Mouse (Mus musculus): ENCODE data around the gene Oscar. TPM values are rescaled to one million over a fixed set of nuclear protein-coding genes. Genes with fewer than 3 reads are reported as not detected.

The Oscar gene
- 0.18 and 0.38 TPM in 2 replicates for polyA plus RNA-seq (2016; fragmentation: Nextera tagmentation; extraction: Ambion mirVana)

DNA sequence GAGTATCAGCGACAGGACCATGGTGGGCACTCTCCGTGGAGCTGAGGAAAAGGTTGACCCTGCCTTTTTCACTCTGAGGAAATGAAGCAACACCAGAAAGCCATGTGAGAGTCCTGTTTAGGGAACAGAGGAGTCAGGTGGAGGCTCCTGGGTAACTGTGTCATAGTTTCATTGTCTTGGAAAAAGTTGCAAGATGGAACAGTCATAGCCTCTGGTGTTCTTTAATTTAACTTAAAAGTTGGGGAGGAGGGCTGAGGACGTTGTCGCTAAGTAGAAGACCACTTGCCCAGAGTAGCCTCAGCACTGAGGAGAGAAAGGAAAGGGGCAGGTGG lies at the start of gene Oscar:
Gene Oscar (minus strand): TSS at position 101 of the 332 bp plus-strand sequence.
- no peak within 1 kb of the TSS for H3K9ac ChIP-seq
- ATAC-seq (ENCODE audit: low FRiP score) = no peak
- H3K4me3 ChIP-seq (replicated peaks) = peak within 1 kb of the TSS; percentile 79
- WGBS = 84% methylated on average over 4 of the region's 4 CpGs
- peaks cover 11% of the 10 kb centered on the region for H3K4me1 ChIP-seq
- H3K4me2 ChIP-seq = peak within 1 kb of the TSS; percentile 76; the same call in 1 of the 2 replicates
- H3K27ac ChIP-seq = no peak within 1 kb of the TSS
- peaks cover 19% of the 10 kb centered on the region for H3K36me3 ChIP-seq (replicated peaks)
- no peaks in the 10 kb centered on the region for H3K9me3 ChIP-seq
- H3K27me3 ChIP-seq = no peaks in the 10 kb centered on the region; the same call in 1 of the 2 replicates

DNA sequence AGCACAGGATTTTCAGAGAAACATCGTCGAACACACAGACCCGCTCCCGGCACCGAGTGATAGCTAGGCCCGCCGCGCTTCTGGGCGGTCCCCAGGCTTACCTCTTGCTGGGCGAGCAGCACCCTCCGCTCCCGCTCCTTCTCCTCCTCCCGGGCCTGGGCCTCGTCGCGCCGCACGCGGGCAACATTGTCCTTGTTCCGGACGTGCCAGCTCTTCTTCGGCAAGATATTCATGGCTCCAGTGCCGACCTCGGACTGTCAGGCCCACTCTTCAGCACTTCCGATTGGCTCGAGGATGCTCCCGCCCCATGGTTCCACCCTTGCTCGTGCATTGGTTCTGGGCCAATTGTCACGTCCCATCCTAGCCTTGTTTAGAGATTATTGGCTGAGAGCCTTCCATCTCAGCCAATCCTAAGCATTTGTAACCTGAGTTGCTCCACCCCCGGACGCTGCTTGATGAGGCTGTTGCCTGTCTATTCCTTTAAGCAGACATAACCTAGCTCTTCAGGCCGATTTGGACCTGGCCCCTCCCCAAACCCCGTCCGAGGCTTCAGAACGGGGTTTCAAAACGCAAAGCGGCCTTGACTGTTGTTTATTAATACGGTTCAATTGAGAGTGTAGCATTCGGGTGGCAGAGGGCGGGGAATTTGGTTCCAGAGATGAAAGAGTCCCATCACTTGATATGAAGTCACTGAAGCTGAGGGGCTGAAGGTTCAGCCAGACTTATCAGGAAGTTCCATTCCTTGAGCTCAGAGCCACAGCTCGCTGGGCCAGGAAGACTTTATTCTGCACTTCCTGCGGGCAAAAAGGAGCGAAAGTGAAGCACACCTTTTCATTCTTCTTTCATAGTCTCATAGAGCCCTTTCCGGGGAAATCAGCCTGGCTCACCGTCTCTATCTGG lies 49.5 kb upstream of the Oscar start, which contains the start of gene Leng1:
Gene Leng1 (minus strand): TSS at position 626 of the 900 bp plus-strand sequence.
- H3K27me3 ChIP-seq = no peaks in the 10 kb centered on the region
- H3K9me3 ChIP-seq = no peaks in the 10 kb centered on the region
- peak within 1 kb of the TSS; percentile 79 for H3K4me2 ChIP-seq
- H3K4me3 ChIP-seq (replicated peaks) = peak within 1 kb of the TSS; percentile 62
- peak within 1 kb of the TSS; percentile 72 for H3K9ac ChIP-seq
- peaks cover 31% of the 10 kb centered on the region for H3K36me3 ChIP-seq (replicated peaks)
- peaks cover 20% of the 10 kb centered on the region for H3K4me1 ChIP-seq
- peak; percentile 99 for ATAC-seq (ENCODE audit: low FRiP score)
- 5% methylated on average over 43 of the region's 45 CpGs for whole genome bisulfite sequencing
- peak within 1 kb of the TSS; percentile 78 for H3K27ac ChIP-seq

DNA sequence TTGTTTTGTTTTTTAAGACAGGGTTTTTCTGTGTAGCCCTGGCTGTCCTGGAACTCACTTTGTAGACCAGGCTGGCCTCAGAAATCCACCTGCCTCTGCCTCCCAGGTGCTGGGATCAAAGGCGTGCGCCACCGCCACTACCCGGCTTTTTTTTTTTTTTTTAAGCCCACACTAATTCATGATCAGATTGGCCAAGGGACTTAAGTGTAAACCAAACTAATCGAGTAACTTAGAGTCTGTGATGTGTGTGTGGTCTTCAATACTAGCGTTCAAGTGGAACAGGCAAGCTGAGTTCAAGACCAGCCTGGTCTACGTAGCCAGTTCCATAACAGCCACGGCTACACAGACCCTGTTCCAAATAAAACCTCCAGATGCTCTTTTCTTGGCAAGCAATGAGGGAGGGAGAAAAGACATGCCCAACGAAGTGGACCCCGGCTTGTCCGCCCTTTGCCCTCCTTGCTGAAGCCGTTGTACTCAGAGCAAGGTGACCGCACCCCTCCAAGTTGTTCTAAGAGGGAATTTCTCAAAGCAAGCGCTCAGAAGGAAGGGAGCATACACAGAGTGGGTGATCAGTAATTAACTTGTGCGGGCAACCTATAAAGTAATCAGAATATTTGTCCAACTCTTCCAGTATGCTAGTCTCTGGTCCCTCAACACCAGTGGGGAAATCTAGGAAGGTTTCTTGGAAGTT lies 48.7 kb upstream of the Oscar start:
- Histone ChIP-seq H3K27ac (peak overlapping the region; percentile 78), H3K4me3 (replicated peaks) (peak overlapping the region; percentile 62), H3K4me2 (peak overlapping the region; percentile 79), H3K27me3 (no peaks in the 10 kb centered on the region), H3K9ac (peak overlapping the region; percentile 72), H3K4me1 (peaks cover 20% of the 10 kb centered on the region), H3K36me3 (replicated peaks) (peaks cover 39% of the 10 kb centered on the region), H3K9me3 (no peaks in the 10 kb centered on the region)
- WGBS = 35% methylated on average over 15 of the region's 15 CpGs
- peak; percentile 30; the same call in 1 of the 2 replicates for ATAC-seq (ENCODE audit: low FRiP score)

DNA sequence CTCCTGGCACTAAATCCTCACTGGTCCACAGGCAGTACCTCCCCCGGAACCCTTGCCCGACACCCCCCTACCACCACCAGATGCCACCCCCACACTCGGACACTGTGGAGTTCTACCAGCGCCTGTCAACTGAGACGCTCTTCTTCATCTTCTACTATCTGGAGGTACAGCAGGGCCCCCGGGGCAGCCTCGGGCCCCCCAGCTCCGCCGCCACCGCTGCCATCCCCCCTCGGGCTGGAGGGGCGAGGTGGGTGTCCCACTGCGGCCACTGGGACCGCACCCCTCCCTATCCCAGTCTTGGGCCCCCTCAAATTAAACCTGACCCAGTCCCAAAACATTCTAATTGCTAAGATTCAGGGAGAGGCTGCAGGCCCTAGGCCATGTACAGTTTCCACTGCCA lies 42.6 kb upstream of the Oscar start:
- H3K36me3 ChIP-seq (replicated peaks) = peaks cover 99% of the 10 kb centered on the region

GRCm38 (mm10) chr7:3656966-3657365 lies 41.0 kb upstream of the Oscar start:
- WGBS = 94% methylated on average over 4 of the region's 4 CpGs
- H3K27ac ChIP-seq = no peak overlapping the region
- H3K9me3 ChIP-seq = no peaks in the 10 kb centered on the region
- no peaks in the 10 kb centered on the region for H3K4me1 ChIP-seq
- H3K36me3 ChIP-seq (replicated peaks) = peaks cover 99% of the 10 kb centered on the region
- ATAC-seq (ENCODE audit: low FRiP score) = no peak
- no peak overlapping the region for H3K4me3 ChIP-seq (replicated peaks)
- H3K27me3 ChIP-seq = no peaks in the 10 kb centered on the region
- H3K9ac ChIP-seq = no peak overlapping the region
- H3K4me2 ChIP-seq = no peak overlapping the region

More for the DNA sequence above, 42.6 kb upstream of the Oscar start:
- H3K27me3 ChIP-seq = no peaks in the 10 kb centered on the region
- no peak for ATAC-seq (ENCODE audit: low FRiP score)
- no peak overlapping the region for H3K4me2 ChIP-seq
- no peaks in the 10 kb centered on the region for H3K9me3 ChIP-seq
- H3K4me1 ChIP-seq = peaks cover 2% of the 10 kb centered on the region
- 93% methylated on average over 14 of the region's 14 CpGs for WGBS
- H3K27ac ChIP-seq = no peak overlapping the region
- no peak overlapping the region for H3K4me3 ChIP-seq (replicated peaks)
- H3K9ac ChIP-seq = no peak overlapping the region

GRCm38 (mm10) chr7:3646641-3647040 lies 30.7 kb upstream of the Oscar start:
- Histone ChIP-seq H3K27me3 (no peaks in the 10 kb centered on the region), H3K27ac (no peak overlapping the region), H3K36me3 (replicated peaks) (peaks cover 31% of the 10 kb centered on the region), H3K4me3 (replicated peaks) (peak overlapping the region; percentile 98), H3K4me1 (peaks cover 39% of the 10 kb centered on the region), H3K4me2 (peak overlapping the region; percentile 94), H3K9me3 (no peaks in the 10 kb centered on the region), H3K9ac (peak overlapping the region; percentile 99)
- ATAC-seq (ENCODE audit: low FRiP score) = no peak
- WGBS = 73% methylated on average over 4 of the region's 4 CpGs

GRCm38 (mm10) chr7:3646188-3646587 lies 30.2 kb upstream of the Oscar start:
- Histone ChIP-seq H3K27ac (peak overlapping the region; percentile 97; the same call in 1 of the 2 replicates), H3K4me1 (peaks cover 39% of the 10 kb centered on the region), H3K4me3 (replicated peaks) (peak overlapping the region; percentile 98), H3K36me3 (replicated peaks) (peaks cover 31% of the 10 kb centered on the region), H3K4me2 (peak overlapping the region; percentile 94), H3K9me3 (no peaks in the 10 kb centered on the region), H3K27me3 (no peaks in the 10 kb centered on the region), H3K9ac (peak overlapping the region; percentile 99)
- ATAC-seq (ENCODE audit: low FRiP score) = no peak
- 27% methylated on average over 9 of the region's 9 CpGs for WGBS

- H3K36me3 ChIP-seq (replicated peaks) = peaks cover 31% of the 10 kb centered on the region
Measured at GRCm38 (mm10) chr7:3645488-3646025, 29.6 kb upstream of the Oscar start.

GRCm38 (mm10) chr7:3644672-3645487 lies 28.9 kb upstream of the Oscar start, which contains the start of gene Cnot3:
TSS of gene Cnot3 (plus strand) at chr7:3645268.
- peak within 1 kb of the TSS; percentile 99 for H3K9ac ChIP-seq
- under 1% methylated on average over 48 of the region's 58 CpGs for WGBS
- H3K36me3 ChIP-seq (replicated peaks) = peaks cover 34% of the 10 kb centered on the region
- no peaks in the 10 kb centered on the region for H3K9me3 ChIP-seq
- H3K4me3 ChIP-seq (replicated peaks) = peak within 1 kb of the TSS; percentile 98
- no peaks in the 10 kb centered on the region for H3K27me3 ChIP-seq
- H3K4me2 ChIP-seq = peak within 1 kb of the TSS; percentile 94
- peaks cover 39% of the 10 kb centered on the region for H3K4me1 ChIP-seq
- ATAC-seq (ENCODE audit: low FRiP score) = peak; percentile 98
- H3K27ac ChIP-seq = peak within 1 kb of the TSS; percentile 97

More at GRCm38 (mm10) chr7:3645488-3646025, 29.6 kb upstream of the Oscar start:
- Histone ChIP-seq H3K27ac (peak overlapping the region; percentile 97), H3K4me2 (peak overlapping the region; percentile 94), H3K9me3 (no peaks in the 10 kb centered on the region), H3K4me1 (peaks cover 39% of the 10 kb centered on the region), H3K27me3 (no peaks in the 10 kb centered on the region), H3K9ac (peak overlapping the region; percentile 99), H3K4me3 (replicated peaks) (peak overlapping the region; percentile 98)
- under 1% methylated on average over 44 of the region's 58 CpGs for WGBS
- ATAC-seq (ENCODE audit: low FRiP score) = peak; percentile 5; the same call in 1 of the 2 replicates

- peak overlapping the region; percentile 34; the same call in 1 of the 2 replicates for H3K9ac ChIP-seq
- no peaks in the 10 kb centered on the region for H3K9me3 ChIP-seq
Measured at GRCm38 (mm10) chr7:3644348-3644671, 28.4 kb upstream of the Oscar start.

DNA sequence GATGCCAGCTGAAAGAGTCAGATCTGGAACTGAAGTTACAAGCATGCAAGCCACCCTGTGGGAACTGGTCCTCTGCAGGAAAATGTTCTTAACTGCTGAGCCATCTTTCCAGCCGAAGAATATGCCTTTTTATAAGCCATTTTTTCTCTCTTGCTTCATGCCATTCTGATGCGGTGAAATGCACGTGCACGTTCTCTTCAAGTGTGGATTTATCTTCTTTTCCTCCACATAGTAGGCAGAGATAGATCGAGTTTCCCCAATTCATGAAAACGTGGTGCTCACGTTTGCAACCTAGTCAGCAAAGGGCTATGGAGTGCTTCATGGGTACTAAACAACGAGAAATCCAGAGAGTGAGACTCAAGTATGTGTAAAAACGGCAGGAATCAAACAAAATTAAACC lies 27.9 kb upstream of the Oscar start:
- peak overlapping the region; percentile 36; the same call in 1 of the 2 replicates for H3K27ac ChIP-seq
- peaks cover 42% of the 10 kb centered on the region for H3K36me3 ChIP-seq (replicated peaks)
- H3K27me3 ChIP-seq = no peaks in the 10 kb centered on the region
- peak overlapping the region; percentile 65 for H3K4me2 ChIP-seq
- peak overlapping the region; percentile 34 for H3K9ac ChIP-seq
- 22% methylated on average over 9 of the region's 9 CpGs for WGBS
- no peak for ATAC-seq (ENCODE audit: low FRiP score)
- H3K4me1 ChIP-seq = peaks cover 35% of the 10 kb centered on the region
- H3K4me3 ChIP-seq (replicated peaks) = peak overlapping the region; percentile 98
- no peaks in the 10 kb centered on the region for H3K9me3 ChIP-seq

More at GRCm38 (mm10) chr7:3644348-3644671, 28.4 kb upstream of the Oscar start:
- no peaks in the 10 kb centered on the region for H3K27me3 ChIP-seq
- peaks cover 39% of the 10 kb centered on the region for H3K36me3 ChIP-seq (replicated peaks)
- peak overlapping the region; percentile 36; the same call in 1 of the 2 replicates for H3K27ac ChIP-seq
- H3K4me2 ChIP-seq = peak overlapping the region; percentile 65
- H3K4me1 ChIP-seq = peaks cover 39% of the 10 kb centered on the region
- no peak for ATAC-seq (ENCODE audit: low FRiP score)
- 1% methylated on average over 11 of the region's 11 CpGs for WGBS
- peak overlapping the region; percentile 98 for H3K4me3 ChIP-seq (replicated peaks)

Data from forebrain, embryonic 12.5 days (tissue).